Mouse (Mus musculus) forebrain, embryonic 13.5 days (tissue): ENCODE results near the gene Cxcr4. TPM values are rescaled to one million over a fixed set of nuclear protein-coding genes. Genes with fewer than 3 reads are reported as not detected.
"Not testable (repeated sequence)": the region's sequence is repeated elsewhere in the genome, so short reads cannot be mapped to it uniquely, and the experiment has no call there.

ENCODE experiments used
- ATAC-seq: fragments of 200-750 bp; cut with Nextera tagmentation; 2 replicates; pipeline ENCODE4 v1.8.0; 2017
- H3K27ac ChIP-seq: fragments of 300-500 bp; sonication (generic); 2 replicates; pipeline ENCODE4 v1.5.1; 2015; ENCODE audit warnings: inconsistent platforms, mild to moderate bottlenecking, moderate library complexity
- H3K27me3 ChIP-seq: fragments of 300-500 bp; sonication (generic); 2 replicates; pipeline ENCODE4 v1.6.1; 2015; ENCODE audit warnings: mild to moderate bottlenecking, inconsistent platforms
- H3K36me3 ChIP-seq: fragments of 300-500 bp; sonication (generic); 2 replicates; pipeline ENCODE4 v1.6.1; 2015; ENCODE audit warnings: mild to moderate bottlenecking, inconsistent platforms; ENCODE audit not compliant: poor library complexity, severe bottlenecking
- H3K4me1 ChIP-seq: fragments of 300-500 bp; sonication (generic); 2 replicates; pipeline ENCODE4 v1.6.1; 2015; ENCODE audit warnings: inconsistent platforms
- H3K4me2 ChIP-seq: fragments of 300-500 bp; sonication (generic); 2 replicates; pipeline ENCODE4 v1.6.1; 2015; ENCODE audit warnings: inconsistent platforms, mild to moderate bottlenecking, moderate library complexity
- H3K4me3 ChIP-seq: fragments of 300-500 bp; sonication (generic); 2 replicates; pipeline ENCODE4 v1.5.1; 2015; ENCODE audit warnings: mild to moderate bottlenecking, inconsistent platforms
- H3K9ac ChIP-seq: fragments of 300-500 bp; sonication (generic); 2 replicates; pipeline ENCODE4 v1.6.1; 2015; ENCODE audit warnings: mild to moderate bottlenecking, inconsistent platforms
- H3K9me3 ChIP-seq: fragments of 300-500 bp; sonication (generic); replicated peaks from 2 replicates; pipeline ENCODE4 v1.6.1; 2016; ENCODE audit warnings: inconsistent platforms
- WGBS: fragments of 180-500 bp; shearing (Covaris S2); methylation state at CpG from one replicate; pipeline ENCODE4 v1.1.7; 2015; 5-methylcytosine and 5-hydroxymethylcytosine counted together
- polyA plus RNA-seq: library from polyadenylated mRNA; unstranded; fragments of >200 nt; fragmentation: Nextera tagmentation; extraction: Ambion mirVana; gene quantifications from 2 replicates; pipeline ENCODE4 v1.2.1, GENCODE M21; 2015

Gene Cxcr4
- polyA plus RNA-seq, 1 experiment from 2014 or later, result 5.8 TPM

DNA sequence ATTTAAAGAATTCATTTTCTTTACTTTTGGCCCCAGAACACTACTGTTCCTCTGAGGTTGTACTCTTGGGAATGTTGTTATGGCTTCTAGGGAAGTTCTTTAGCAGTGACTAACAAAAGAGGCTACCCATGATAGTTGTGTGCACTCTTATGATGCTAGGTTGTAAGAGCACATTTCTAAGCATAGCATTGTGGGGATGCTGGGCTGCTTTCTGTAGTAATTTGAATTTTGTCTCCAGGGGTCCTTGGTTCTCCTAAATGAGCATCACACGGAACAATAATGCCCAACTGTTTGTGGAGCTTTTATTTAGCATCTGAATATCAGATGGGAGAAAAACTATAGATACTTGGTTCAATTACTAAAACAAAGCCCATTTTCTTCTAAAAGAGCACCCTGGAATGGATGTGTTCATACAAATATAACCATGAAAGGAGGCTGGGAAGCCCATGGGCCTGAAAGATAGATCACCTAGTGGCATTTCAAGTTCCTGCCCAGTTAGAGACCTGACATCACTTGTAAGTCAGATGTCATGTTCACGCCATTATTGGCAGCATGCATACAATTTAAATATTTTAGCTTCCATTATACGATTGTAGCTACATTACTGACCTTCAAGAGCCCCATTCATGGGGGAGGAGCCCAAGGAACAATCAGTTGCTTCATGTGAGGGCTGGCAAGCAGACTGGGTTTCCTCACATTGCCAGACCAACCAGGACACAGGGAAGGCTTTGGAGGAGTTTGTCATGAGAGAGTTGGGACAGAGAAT, 6.5 kb downstream of the Cxcr4 start:
- H3K4me3 ChIP-seq, result no peak overlapping the region
- no peak overlapping the region for H3K9ac ChIP-seq
- peaks cover 15% of the 10 kb centered on the region for H3K36me3 ChIP-seq
- H3K27me3 ChIP-seq, result 0 out of 2 replicates have a peak, but pooled peaks cover 6% of the 10 kb centered on the region
- peaks cover 49% of the 10 kb centered on the region for H3K4me1 ChIP-seq
- peak; percentile 63 for ATAC-seq
- WGBS, result 6% methylated on average over 3 of the region's 3 CpGs
- no peak overlapping the region for H3K4me2 ChIP-seq
- H3K9me3 ChIP-seq, result no peaks in the 10 kb centered on the region
- H3K27ac ChIP-seq, result 0 out of 2 replicates have a peak overlapping the region, but pooled peaks have one; percentile 2

DNA sequence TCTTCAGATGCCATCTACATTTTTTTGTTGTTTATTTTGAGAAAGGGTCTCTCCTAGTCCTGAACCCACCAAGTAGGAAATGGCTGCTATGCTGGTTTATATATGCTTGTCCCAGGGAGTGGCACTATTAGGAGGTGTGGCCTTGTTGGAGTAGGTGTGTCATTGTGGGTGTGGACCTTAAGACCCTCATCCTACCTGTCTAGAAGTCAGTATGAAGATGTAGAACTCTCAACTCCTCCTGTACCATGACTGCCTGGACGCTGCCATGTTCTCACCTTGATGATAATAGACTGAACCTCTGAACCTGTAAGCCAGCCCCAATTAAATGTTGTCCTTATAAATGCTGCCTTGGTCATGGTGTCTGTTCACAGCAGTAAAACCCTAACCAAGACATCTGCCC, 7.4 kb downstream of the Cxcr4 start:
- H3K4me3 ChIP-seq, H3K27ac ChIP-seq, H3K4me2 ChIP-seq, H3K27me3 ChIP-seq, H3K9ac ChIP-seq, ATAC-seq, H3K9me3 ChIP-seq: not testable (repeated sequence)
- 91% methylated on average over 1 of the region's 1 CpGs for WGBS
- H3K36me3 ChIP-seq, result peaks cover 15% of the 10 kb centered on the region
- H3K4me1 ChIP-seq, result peaks cover 44% of the 10 kb centered on the region

DNA sequence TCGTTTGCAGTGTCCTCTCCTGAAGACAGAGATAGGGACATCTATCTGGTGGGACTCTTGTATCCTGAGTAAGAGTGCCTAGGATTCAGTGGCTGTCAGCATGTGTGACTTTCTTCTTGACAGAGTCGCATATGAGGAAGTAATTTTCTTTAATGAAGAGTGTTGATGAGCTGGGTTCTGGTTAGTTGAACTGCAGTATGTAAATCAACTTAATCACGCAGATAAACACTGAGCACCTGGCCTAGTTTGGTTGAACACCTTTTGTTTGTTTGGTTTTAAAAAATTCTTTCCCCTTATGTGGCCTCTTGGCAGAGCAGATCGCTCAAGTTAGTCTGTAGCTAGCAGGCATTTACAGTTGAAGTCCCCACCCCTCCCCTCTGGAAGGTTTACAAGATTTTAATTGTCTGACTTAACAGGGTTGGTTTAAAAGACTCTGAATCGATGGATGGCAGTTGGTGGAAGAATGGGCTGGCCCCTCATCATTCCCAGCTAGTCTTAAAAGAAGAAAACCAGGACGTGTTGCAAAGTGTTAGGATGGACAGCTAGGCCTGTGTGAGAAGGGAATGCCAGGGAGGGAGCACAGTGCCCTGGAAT, 8.7 kb downstream of the Cxcr4 start:
- WGBS, result 42% methylated on average over 6 of the region's 6 CpGs
- no peak overlapping the region for H3K9ac ChIP-seq
- H3K36me3 ChIP-seq, result peaks cover 5% of the 10 kb centered on the region; the same call in 1 of the 2 replicates
- ATAC-seq, result no peak
- H3K27ac ChIP-seq, result peak overlapping the region; percentile 55; the same call in 1 of the 2 replicates
- no peaks in the 10 kb centered on the region for H3K9me3 ChIP-seq
- H3K4me2 ChIP-seq, result no peak overlapping the region
- peaks cover 44% of the 10 kb centered on the region for H3K4me1 ChIP-seq
- no peak overlapping the region for H3K4me3 ChIP-seq
- no peaks in the 10 kb centered on the region for H3K27me3 ChIP-seq

DNA sequence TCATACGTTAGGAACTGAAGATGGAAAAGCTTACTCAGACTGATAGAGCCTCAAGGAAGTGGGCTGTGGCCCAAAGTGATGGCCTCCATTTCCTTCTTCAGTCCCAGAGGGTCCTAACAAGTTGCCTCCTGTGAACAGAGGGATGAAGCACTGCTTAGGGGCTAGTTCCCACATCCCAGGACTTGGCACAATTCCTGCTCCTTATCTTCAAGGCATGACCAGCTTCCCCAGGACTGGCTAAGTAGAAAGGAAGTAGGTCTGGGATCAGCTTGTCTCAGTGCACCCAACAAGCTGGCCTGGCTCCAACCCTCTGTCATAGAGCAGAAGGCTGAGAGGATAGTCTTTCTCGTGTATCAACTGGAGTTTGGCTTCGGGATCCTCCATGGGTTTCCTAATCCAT, 11.8 kb downstream of the Cxcr4 start:
- Histone ChIP-seq H3K36me3 (no peaks in the 10 kb centered on the region), H3K27ac (no peak overlapping the region), H3K4me1 (peaks cover 30% of the 10 kb centered on the region), H3K9ac (no peak overlapping the region), H3K27me3 (no peaks in the 10 kb centered on the region), H3K9me3 (no peaks in the 10 kb centered on the region), H3K4me2 (no peak overlapping the region), H3K4me3 (no peak overlapping the region)
- whole genome bisulfite sequencing, result 83% methylated on average over 3 of the region's 3 CpGs
- no peak for ATAC-seq

DNA sequence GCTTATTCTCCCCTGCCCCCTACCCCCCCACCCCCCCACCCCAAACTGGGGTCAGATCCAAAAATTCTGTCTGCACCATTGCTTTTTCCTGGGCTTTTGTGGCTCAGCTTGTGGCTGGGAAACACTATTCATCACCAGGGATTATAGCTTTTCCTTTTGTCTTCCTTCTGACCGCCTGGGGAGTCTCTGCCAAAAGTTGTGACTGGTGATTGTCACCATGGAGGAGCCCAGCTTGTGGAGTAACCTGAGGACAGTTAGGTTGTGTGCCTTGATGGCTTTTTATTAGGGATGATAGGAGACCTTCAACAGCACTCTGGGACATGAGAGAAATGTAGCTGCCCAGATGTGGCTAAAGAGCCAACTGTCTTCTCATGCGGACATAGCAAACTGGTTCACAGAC, 13.6 kb downstream of the Cxcr4 start:
- no peaks in the 10 kb centered on the region for H3K27me3 ChIP-seq
- 17% methylated on average over 2 of the region's 2 CpGs for WGBS
- H3K9me3 ChIP-seq, result no peaks in the 10 kb centered on the region
- no peak overlapping the region for H3K9ac ChIP-seq
- H3K4me2 ChIP-seq, result no peak overlapping the region
- no peak overlapping the region for H3K27ac ChIP-seq
- H3K4me1 ChIP-seq, result peaks cover 20% of the 10 kb centered on the region
- no peaks in the 10 kb centered on the region for H3K36me3 ChIP-seq
- H3K4me3 ChIP-seq, result no peak overlapping the region
- peak; percentile 52; the same call in 1 of the 2 replicates for ATAC-seq

DNA sequence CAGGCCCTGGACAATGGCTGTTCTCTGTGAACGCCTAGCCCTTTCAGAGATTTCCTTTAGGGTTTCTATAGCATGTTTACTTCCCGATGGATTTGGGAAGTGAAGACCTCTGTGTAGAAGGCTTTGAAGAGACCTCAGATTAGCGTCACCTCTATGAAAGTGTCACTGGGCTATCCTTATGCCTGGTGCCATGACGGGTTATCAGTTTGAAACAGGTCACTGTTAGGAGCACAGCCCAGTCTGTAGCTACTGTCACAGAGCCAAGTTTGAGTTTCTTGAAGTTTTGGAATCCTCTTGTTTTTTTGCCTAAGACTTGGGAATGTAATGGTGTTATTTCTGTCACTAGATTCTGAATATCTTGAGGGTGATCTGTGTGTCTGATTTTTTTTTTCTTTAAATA, 17.0 kb downstream of the Cxcr4 start:
- Histone ChIP-seq H3K27me3 (no peaks in the 10 kb centered on the region), H3K27ac (no peak overlapping the region), H3K36me3 (no peaks in the 10 kb centered on the region), H3K4me1 (peaks cover 15% of the 10 kb centered on the region), H3K4me3 (no peak overlapping the region), H3K9me3 (no peaks in the 10 kb centered on the region), H3K4me2 (no peak overlapping the region), H3K9ac (no peak overlapping the region)
- ATAC-seq, result no peak
- 71% methylated on average over 4 of the region's 4 CpGs for WGBS

DNA sequence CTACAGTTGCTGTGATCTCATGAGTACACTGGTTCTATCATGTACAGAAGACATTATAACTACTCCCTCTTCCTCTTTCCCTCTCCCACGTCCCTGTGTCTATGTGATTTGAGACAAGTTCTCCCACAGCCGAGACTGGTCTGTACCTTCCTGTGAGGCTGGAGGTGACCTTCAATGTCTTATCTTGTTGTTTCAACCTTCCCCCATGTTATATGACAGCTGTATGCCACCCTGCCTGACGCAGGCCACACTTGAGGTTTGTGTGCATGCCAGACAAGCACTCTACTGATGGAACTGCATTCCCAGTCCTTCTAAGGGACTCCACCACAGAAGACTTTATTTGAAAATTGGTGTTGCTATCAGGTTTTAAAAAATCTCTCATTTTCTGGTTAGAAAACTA, 21.1 kb downstream of the Cxcr4 start:
- no peaks in the 10 kb centered on the region for H3K36me3 ChIP-seq
- no peak for ATAC-seq
- no peak overlapping the region for H3K4me3 ChIP-seq
- peaks cover 14% of the 10 kb centered on the region for H3K4me1 ChIP-seq
- no peak overlapping the region for H3K27ac ChIP-seq
- H3K9me3 ChIP-seq, result no peaks in the 10 kb centered on the region
- WGBS, result 93% methylated on average over 3 of the region's 3 CpGs
- H3K27me3 ChIP-seq, result no peaks in the 10 kb centered on the region
- H3K9ac ChIP-seq, result no peak overlapping the region
- no peak overlapping the region for H3K4me2 ChIP-seq

DNA sequence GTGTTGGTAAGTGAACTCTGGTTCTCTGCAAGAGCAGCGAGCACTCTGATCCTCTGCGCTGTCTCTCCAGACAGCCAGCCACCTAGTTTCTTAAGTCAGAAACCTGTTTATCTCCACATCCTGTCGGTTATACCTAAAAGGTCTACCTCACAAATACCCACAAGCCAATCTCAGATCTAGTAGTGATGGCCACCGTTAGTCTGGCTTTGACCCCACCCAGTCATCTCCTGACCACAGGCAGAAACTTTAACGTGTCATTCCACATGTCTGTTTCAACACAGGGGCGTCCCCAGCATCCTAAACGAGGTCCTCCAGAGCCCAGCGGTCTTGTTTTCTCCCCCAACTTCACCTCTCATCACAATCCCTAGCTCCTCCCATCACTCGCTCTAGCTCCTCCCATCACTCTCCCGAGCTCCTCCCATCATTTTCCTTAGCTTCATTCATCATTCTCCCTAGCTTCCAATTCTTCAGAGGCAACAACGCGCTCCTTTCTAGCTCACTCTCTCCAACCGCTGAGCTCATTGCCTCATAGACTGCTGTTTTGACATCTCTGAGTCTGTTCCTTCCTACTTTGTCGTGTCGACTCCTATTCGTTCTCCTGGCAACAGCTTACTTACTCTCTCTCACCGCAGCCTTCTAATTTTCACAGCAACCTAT, 22.0 kb downstream of the Cxcr4 start:
- 83% methylated on average over 17 of the region's 17 CpGs for WGBS
- no peak overlapping the region for H3K4me3 ChIP-seq
- H3K27ac ChIP-seq, result no peak overlapping the region
- H3K36me3 ChIP-seq, result no peaks in the 10 kb centered on the region
- H3K4me2 ChIP-seq, result no peak overlapping the region
- no peak overlapping the region for H3K9ac ChIP-seq
- ATAC-seq, result no peak
- no peaks in the 10 kb centered on the region for H3K9me3 ChIP-seq
- H3K4me1 ChIP-seq, result peaks cover 14% of the 10 kb centered on the region
- H3K27me3 ChIP-seq, result no peaks in the 10 kb centered on the region

DNA sequence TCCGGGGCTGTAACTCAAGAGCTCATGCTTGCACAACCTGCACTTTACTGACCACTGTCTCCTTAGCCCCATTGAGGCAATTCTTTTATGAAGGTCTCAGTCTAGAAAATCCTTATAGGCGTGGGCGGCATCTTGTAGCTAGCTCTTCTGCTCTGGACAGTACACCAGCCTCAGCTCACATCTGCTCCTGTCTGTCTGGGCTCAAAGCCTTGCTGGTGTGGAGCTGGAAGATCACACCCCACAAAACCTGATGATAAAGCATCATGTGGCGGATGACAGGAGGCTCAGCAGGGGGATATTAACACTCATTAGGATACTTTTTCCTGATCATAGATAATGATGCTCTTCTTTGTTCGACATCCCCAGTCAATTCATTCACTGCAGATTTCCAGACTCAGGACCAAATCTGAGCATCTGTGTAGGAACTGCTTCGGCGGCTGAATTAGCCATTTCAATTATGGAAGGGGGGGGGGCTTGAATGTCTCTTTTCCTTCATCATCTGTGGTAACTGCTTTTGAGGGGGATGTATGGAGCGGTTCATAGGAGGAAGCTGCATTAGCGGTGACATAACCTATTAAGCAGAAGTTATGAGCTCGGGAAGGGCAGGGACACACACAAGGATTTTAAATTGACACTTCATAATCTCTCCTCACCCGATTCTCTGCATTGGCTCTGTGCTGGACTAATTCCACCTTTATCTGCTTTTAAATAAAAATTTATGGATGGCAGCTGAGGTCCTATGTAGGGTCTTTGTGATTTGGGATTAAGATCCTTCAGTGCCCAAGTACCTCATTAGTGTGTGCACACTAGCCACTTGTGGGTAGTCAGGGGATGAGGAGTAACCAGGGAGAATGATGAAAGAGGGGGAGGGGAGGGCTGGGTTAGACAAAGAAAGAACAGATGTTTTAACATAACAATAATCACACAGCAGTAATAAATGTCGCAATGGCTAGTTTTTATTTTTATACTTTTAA, 24.6 kb downstream of the Cxcr4 start:
- Histone ChIP-seq H3K4me2 (no peak overlapping the region), H3K27me3 (no peaks in the 10 kb centered on the region), H3K9ac (no peak overlapping the region), H3K4me1 (peaks cover 14% of the 10 kb centered on the region), H3K9me3 (no peaks in the 10 kb centered on the region), H3K27ac (peak overlapping the region; percentile 66), H3K4me3 (no peak overlapping the region), H3K36me3 (no peaks in the 10 kb centered on the region)
- ATAC-seq, result peak; percentile 70
- 43% methylated on average over 12 of the region's 12 CpGs for WGBS

DNA sequence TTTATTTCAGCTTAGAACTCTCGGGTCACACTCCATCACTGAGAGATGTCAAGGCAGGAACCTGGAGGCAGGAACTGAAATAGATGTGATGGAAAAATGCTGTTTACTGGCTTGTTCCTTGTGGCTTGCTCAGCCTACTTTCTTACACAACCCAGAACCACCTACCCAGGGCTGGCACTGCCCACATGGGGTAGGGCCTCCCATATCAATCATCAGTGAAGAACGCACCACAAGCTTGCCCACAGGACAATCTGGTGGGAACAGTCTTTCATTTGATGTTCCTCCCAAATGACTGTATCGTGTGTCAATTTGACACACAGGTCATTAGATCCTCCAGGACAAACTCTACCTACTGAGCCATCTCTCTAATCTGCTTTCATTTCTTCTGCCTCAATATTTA, 28.2 kb downstream of the Cxcr4 start:
- Histone ChIP-seq H3K36me3 (no peaks in the 10 kb centered on the region), H3K27me3 (no peaks in the 10 kb centered on the region), H3K4me3 (no peak overlapping the region), H3K9ac (no peak overlapping the region), H3K9me3 (no peaks in the 10 kb centered on the region), H3K4me2 (no peak overlapping the region), H3K27ac (no peak overlapping the region), H3K4me1 (peaks cover 30% of the 10 kb centered on the region)
- 85% methylated on average over 3 of the region's 3 CpGs for WGBS
- no peak for ATAC-seq

DNA sequence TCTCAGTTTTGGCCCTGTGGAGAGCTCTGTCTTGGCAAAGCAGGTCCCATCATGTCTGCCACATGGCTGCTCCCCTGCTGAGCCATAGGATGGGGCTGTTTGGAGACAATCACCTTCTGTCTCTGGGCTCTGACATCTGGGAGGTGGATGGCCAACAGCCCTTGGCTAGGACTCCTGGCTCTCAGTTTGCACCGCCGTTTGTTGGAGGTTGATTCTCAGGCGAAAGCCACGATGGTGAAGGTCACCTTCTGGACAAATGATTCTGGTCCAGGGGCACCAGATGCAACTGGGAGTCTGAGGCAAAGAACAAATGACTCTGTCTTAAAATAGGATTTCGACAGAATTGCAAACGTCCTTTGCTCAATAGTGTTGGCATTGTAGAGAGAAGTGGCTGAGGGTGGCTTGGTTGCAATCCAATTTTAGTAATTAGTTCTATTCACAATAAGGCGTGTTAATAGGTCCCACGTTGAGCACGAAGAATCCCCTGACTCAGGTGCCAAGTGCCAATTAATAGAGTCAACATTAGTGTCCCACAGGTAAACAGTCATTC, 30.7 kb downstream of the Cxcr4 start:
- WGBS, result 50% methylated on average over 9 of the region's 9 CpGs
- peak overlapping the region; percentile 3; the same call in 1 of the 2 replicates for H3K27ac ChIP-seq

More for the DNA sequence above, 30.7 kb downstream of the Cxcr4 start:
- H3K9ac ChIP-seq, result no peak overlapping the region
- H3K4me2 ChIP-seq, result no peak overlapping the region
- H3K27me3 ChIP-seq, result no peaks in the 10 kb centered on the region
- no peak overlapping the region for H3K4me3 ChIP-seq
- peaks cover 20% of the 10 kb centered on the region for H3K4me1 ChIP-seq
- H3K36me3 ChIP-seq, result no peaks in the 10 kb centered on the region
- no peaks in the 10 kb centered on the region for H3K9me3 ChIP-seq
- peak; percentile 71 for ATAC-seq
